Mouse (Mus musculus) limb, embryonic 10.5 days (tissue): ENCODE measurements around the gene Gm37240. TPM values are rescaled to one million over a fixed set of nuclear protein-coding genes. Genes with fewer than 3 reads are reported as not detected.

Experiments used
- DNase-seq: peaks from one replicate; pipeline ENCODE4 v3.0.0-alpha.2; 2017; ENCODE audit warnings: low spot score
- H3K27ac ChIP-seq: fragments of 300-500 bp; sonication (generic); 2 replicates; pipeline ENCODE4 v1.5.1; 2016; ENCODE audit warnings: mild to moderate bottlenecking
- H3K27me3 ChIP-seq: fragments of 300-500 bp; sonication (generic); 2 replicates; pipeline ENCODE4 v1.6.1; 2016; ENCODE audit warnings: low read depth, mild to moderate bottlenecking; ENCODE audit not compliant: poor library complexity, severe bottlenecking
- H3K36me3 ChIP-seq: fragments of 300-500 bp; sonication (generic); 2 replicates; pipeline ENCODE4 v1.6.1; 2016; ENCODE audit warnings: mild to moderate bottlenecking, moderate library complexity
- H3K4me1 ChIP-seq: fragments of 300-500 bp; sonication (generic); 2 replicates; pipeline ENCODE4 v1.6.1; 2016
- H3K4me3 ChIP-seq: fragments of 300-500 bp; sonication (generic); 2 replicates; pipeline ENCODE4 v1.5.1; 2016; ENCODE audit warnings: mild to moderate bottlenecking, moderate library complexity
- H3K9me3 ChIP-seq: fragments of 300-500 bp; sonication (generic); replicated peaks from 2 replicates; pipeline ENCODE4 v1.6.1; 2016; ENCODE audit warnings: mild to moderate bottlenecking
- WGBS: fragments of 180-500 bp; shearing (Covaris S2); methylation state at CpG from one replicate; pipeline ENCODE4 v1.1.7; 2016; 5-methylcytosine and 5-hydroxymethylcytosine counted together
- polyA plus RNA-seq: library from polyadenylated mRNA; unstranded; fragments of >200 nt; fragmentation: Nextera tagmentation; extraction: Ambion mirVana; gene quantifications from 2 replicates; pipeline ENCODE4 v1.2.1, GENCODE M21; 2016

The Gm37240 gene
- polyA plus RNA-seq, 1 experiment from 2014 or later, result 3.1 TPM

DNA sequence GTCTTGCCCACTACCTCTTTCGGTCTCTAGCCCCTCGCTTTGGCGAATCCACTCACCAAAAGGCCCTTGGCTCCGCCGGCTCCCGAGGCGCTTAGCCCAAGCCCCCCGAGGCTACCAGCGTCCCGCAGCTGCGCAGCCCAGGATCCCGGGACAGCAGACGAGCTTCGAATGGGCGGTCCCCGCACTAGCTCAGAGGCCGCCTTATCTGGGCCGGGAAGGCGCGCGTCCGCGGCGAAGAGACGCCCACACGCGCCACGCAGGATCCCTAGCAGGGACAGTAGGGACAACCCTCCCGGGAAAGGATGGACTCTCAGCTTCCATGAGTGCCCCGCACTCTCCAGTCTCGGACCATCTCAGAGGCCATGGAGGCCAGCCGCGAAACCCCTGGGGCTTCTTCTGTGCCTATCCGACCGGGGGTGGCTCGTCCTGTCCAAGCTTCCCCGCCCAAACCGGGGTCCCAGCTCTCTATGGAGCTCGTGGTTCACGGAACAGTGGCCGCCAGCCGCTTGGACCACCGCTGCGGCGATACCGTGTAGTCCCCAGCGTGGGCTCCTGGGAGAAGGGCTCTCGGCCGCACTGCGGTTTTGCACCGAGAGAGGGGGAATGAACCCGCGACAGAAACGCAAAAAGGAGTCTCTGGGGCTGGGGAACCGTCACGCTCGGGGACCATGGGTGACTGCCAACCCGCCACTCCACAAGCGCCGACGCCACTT, 1407.9 kb downstream of the Gm37240 start:
- H3K4me3 ChIP-seq, result peak overlapping the region; percentile 70
- WGBS, result under 1% methylated on average over 61 of the region's 61 CpGs
- peaks cover 20% of the 10 kb centered on the region for H3K4me1 ChIP-seq
- peaks cover 92% of the 10 kb centered on the region for H3K27me3 ChIP-seq
- no peaks in the 10 kb centered on the region for H3K9me3 ChIP-seq
- H3K36me3 ChIP-seq, result no peaks in the 10 kb centered on the region
- DNase-seq, result peak; percentile 73
- peak overlapping the region; percentile 67 for H3K27ac ChIP-seq

DNA sequence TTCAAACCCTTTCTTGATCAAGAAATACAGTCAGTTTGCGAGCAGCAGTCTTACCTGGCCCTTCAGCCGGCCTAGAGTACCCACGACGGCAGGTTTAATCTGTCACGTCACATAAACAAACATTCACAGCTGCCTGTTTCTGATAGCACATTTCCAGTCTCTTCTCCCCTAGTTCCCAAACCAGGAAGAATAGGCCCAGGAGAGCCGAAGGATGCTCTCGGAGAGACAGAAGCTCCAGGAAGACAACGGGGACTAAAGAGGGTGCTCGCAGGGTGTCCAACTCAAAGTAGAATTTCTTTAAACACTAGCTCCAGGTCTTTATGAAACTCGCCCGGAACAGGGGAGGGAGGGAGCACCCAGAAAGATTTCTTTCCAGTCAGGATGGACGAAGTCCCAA, 1408.4 kb downstream of the Gm37240 start:
- H3K9me3 ChIP-seq, result no peaks in the 10 kb centered on the region
- DNase-seq, result no peak
- H3K4me3 ChIP-seq, result peak overlapping the region; percentile 70
- H3K4me1 ChIP-seq, result peaks cover 20% of the 10 kb centered on the region
- peaks cover 97% of the 10 kb centered on the region for H3K27me3 ChIP-seq
- WGBS, result under 1% methylated on average over 12 of the region's 12 CpGs
- peak overlapping the region; percentile 67; the same call in 1 of the 2 replicates for H3K27ac ChIP-seq
- H3K36me3 ChIP-seq, result no peaks in the 10 kb centered on the region

DNA sequence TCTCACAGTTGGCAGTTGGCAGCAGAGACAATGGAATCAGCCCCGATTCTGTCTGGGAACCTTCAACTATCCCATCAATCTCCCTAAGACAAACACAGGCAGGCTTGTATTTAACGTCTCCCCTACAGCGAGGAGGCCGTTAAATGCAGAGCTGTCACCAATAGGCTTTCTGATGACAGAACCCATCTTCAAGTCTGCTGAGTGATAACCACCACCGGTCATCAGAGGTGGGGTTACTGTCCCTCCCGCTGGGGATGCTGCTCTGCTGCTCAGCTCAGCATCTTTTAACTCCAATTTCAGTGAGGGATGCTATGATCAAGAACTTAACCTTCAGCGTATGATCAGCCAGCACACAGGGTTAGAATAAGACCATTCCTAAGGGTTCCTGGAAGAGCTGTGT, 1409.1 kb downstream of the Gm37240 start:
- DNase-seq, result no peak
- Histone ChIP-seq H3K27ac (no peak overlapping the region), H3K36me3 (no peaks in the 10 kb centered on the region), H3K9me3 (no peaks in the 10 kb centered on the region), H3K27me3 (peaks cover 95% of the 10 kb centered on the region), H3K4me1 (peaks cover 24% of the 10 kb centered on the region), H3K4me3 (no peak overlapping the region)
- 4% methylated on average over 7 of the region's 7 CpGs for WGBS

DNA sequence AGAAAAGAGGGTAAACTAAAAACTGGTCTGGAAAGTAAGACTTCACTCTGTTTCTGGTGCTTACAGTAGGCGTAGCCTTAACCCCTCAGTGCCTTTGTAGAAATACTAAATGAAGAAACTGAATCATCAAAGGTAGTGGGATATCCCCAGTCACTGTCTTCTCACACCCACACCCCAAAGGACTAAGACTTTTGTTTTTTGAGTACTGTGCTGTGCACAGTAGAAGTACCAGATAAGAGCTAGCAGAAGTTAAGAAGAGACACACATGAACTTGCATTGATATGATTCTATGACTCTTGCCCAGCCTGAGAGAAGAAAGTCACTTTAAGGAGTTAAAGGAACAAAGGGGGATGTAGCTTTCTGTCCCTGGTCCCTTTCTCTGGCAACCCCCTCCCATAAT, 1409.8 kb downstream of the Gm37240 start:
- DNase-seq, result no peak
- Histone ChIP-seq H3K36me3 (no peaks in the 10 kb centered on the region), H3K27me3 (peaks cover 88% of the 10 kb centered on the region), H3K4me3 (no peak overlapping the region), H3K9me3 (no peaks in the 10 kb centered on the region), H3K4me1 (peaks cover 31% of the 10 kb centered on the region), H3K27ac (no peak overlapping the region)
- WGBS, result 91% methylated on average over 1 of the region's 1 CpGs

DNA sequence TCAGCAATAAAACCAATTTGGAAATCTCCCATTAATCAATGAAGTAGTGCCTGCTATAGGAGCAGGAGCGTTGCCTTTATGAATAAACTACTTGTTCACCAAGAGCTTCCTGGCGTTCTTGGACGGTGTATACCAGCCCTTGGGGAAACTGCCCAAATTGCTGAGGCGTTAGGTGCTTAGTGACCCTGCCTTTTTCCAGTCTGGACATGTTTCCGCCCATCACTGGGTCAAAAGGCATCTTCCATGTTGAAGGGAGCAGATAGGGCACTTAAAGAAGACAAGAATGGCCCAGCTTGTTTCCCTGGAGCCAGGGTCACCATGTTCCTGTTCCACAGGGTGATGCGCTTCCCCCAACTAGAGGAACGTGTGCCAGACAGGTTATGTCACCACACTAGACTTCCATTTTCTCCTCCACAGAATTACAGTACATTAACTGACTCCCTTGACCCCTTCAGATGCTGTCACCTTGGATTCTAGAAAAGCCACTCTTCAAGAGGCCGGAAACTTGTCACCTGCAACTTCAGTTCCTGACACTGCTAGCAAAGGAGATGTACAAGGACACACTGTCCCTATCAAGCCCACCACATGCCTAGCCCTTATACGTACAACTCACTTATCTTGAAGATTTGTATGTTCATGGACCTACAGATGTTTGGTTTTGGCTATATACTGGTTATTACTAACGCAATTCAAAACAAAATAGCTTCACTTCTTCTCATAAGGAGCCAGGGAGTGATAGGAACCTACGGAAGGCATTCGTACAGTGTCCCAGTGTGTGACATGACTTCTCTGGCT, 1412.1 kb downstream of the Gm37240 start:
- Histone ChIP-seq H3K9me3 (no peaks in the 10 kb centered on the region), H3K4me3 (no peak overlapping the region), H3K4me1 (peaks cover 24% of the 10 kb centered on the region), H3K27ac (no peak overlapping the region), H3K27me3 (peaks cover 64% of the 10 kb centered on the region), H3K36me3 (no peaks in the 10 kb centered on the region)
- DNase-seq, result no peak
- 89% methylated on average over 12 of the region's 12 CpGs for WGBS

DNA sequence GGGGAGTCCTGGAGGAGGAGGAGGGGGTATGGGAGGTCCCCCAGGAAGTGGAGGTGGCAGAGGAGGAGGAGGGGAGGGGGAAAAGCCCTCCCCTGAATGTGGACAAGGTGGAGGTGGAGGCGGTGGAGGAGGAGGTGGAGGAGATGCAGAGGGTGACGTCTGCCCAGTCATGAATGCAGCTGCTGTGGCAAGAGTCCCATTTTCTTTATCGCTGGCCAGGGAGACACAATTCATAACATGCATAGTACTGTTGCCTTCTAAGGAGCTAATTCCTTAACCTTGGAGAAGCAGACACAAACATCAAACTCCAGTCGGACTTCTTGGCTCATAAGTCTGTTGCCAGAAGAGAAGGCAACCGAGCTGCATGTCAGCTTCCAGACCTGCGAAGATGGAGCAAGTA, 1412.9 kb downstream of the Gm37240 start:
- no peaks in the 10 kb centered on the region for H3K36me3 ChIP-seq
- peaks cover 16% of the 10 kb centered on the region for H3K4me1 ChIP-seq
- DNase-seq, result no peak
- H3K4me3 ChIP-seq, result no peak overlapping the region
- H3K9me3 ChIP-seq, result no peaks in the 10 kb centered on the region
- H3K27me3 ChIP-seq, result peaks cover 57% of the 10 kb centered on the region
- H3K27ac ChIP-seq, result no peak overlapping the region
- 90% methylated on average over 6 of the region's 6 CpGs for WGBS

DNA sequence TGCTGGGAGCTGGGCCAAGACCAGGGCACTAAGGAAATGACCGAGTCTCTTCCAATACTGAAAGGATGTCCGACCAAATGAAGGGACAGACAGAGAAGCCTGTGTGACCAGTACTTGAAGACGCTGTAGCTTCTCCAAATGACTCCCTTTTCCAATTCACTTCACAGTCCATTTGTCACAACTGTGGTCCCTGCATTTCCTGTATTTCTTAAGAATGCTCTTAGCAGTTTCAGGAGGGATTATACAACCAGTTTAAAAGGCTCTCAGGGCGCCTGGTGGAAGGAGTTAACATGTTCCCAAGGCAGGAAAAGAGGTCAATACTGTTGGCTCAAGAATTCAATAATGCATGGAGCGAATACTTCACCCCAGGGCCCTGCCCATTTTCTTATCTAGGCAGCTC, 1414.4 kb downstream of the Gm37240 start:
- no peak for DNase-seq
- peaks cover 42% of the 10 kb centered on the region for H3K27me3 ChIP-seq
- H3K4me1 ChIP-seq, result peaks cover 11% of the 10 kb centered on the region; the same call in 1 of the 2 replicates
- H3K36me3 ChIP-seq, result no peaks in the 10 kb centered on the region
- H3K27ac ChIP-seq, result no peak overlapping the region
- WGBS, result 72% methylated on average over 5 of the region's 5 CpGs
- H3K4me3 ChIP-seq, result no peak overlapping the region
- H3K9me3 ChIP-seq, result no peaks in the 10 kb centered on the region

DNA sequence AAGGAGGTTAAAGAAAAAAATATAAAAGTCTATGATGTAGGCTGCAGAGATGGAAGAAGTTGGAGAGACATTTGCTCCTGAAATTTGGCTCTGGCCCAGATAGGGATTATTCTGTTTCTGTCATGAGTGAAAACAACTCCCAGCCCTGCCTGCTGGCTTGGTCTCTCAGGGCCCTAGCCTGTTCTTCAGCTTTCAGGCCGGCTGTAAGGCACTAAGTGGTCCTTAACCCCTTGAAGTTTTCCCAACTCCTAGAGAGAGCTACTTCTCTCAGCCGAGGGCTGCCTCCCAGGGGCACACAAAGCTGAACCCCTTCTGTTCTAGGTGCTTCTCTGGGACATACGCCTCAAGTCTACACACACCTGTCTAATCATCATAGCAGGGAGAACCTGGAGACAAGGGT, 1414.8 kb downstream of the Gm37240 start:
- Histone ChIP-seq H3K9me3 (no peaks in the 10 kb centered on the region), H3K27ac (no peak overlapping the region), H3K4me3 (no peak overlapping the region), H3K27me3 (peaks cover 38% of the 10 kb centered on the region), H3K36me3 (no peaks in the 10 kb centered on the region), H3K4me1 (peaks cover 11% of the 10 kb centered on the region)
- no peak for DNase-seq
- WGBS, result 57% methylated on average over 3 of the region's 3 CpGs

DNA sequence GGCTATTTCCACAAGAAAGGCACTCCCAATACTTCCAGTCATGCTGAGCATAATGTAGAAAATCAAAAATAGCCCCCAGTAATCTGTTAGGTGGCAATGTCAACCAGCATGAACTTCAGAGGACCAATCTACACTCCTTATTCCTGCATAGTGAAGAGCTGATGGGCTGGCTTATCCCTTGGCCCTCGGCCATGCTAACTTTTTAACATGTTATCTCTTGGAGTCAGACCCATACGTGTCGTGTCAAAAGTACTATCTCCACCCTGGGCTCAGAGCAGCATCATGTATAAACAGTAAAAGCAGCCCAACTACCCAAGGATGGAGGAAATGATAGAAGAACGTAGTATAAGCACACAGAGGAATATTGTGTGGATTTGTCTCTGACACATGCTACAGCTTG, 1416.2 kb downstream of the Gm37240 start:
- no peaks in the 10 kb centered on the region for H3K9me3 ChIP-seq
- peaks cover 17% of the 10 kb centered on the region for H3K4me1 ChIP-seq
- H3K36me3 ChIP-seq, result no peaks in the 10 kb centered on the region
- H3K27ac ChIP-seq, result no peak overlapping the region
- peaks cover 24% of the 10 kb centered on the region for H3K27me3 ChIP-seq
- no peak overlapping the region for H3K4me3 ChIP-seq
- no peak for DNase-seq
- WGBS, result 90% methylated on average over 4 of the region's 4 CpGs

DNA sequence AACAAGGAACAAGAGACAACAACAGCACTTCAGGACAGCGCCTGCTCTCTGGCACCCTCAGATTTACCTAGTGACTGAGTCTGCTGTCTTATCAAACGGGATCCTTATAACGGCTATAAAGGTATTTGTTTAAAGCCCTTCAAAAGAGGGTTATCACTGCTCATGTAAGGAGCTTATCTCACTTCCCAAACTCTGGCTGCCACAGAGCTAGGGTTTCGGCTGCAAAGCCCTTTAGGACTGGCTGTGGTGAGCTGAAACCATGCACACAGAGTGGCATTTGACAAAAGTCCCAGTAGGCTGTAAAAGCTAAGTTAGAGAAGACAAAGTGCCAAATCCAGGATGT, 1419.2 kb downstream of the Gm37240 start:
- no peaks in the 10 kb centered on the region for H3K27me3 ChIP-seq
- WGBS, result 39% methylated on average over 4 of the region's 4 CpGs
- DNase-seq, result no peak
- no peak overlapping the region for H3K27ac ChIP-seq
- H3K4me1 ChIP-seq, result peaks cover 13% of the 10 kb centered on the region
- no peaks in the 10 kb centered on the region for H3K9me3 ChIP-seq
- no peaks in the 10 kb centered on the region for H3K36me3 ChIP-seq
- H3K4me3 ChIP-seq, result no peak overlapping the region

DNA sequence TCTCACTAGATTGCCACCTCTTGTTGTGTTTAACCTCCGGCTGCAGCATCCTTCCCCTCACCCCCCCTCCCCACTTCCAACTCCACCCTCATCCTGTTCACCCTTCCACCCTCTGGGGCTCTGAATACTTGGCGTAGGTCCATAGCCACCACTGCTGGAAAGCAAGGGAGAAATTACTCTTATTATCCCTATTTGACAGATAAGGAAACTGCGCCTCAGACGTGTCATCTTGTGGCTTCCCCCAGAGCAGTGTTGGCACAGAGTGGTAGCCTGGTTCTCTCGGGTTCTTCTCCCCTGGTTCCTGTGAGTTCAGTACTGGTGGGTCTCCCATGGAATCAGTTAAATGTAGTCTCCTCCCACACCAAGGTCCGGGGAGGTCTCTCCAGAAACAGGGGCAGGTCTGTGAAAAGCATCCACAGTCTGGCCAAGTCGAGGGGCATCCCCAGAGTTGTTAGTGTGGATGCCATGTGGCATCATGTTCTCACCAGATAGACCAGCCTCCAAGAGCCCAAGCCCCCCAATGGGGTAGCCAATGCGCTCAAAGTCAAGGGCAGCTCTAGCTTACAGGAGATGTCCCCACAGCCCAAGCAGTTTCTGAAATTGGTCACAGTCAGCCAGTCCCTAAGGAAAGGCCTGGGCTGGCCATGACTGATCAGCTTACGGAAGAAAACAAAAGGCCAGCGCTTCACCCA, 1419.8 kb downstream of the Gm37240 start:
- H3K4me3 ChIP-seq, result no peak overlapping the region
- DNase-seq, result no peak
- peaks cover 8% of the 10 kb centered on the region for H3K4me1 ChIP-seq
- H3K27me3 ChIP-seq, result no peaks in the 10 kb centered on the region
- no peaks in the 10 kb centered on the region for H3K9me3 ChIP-seq
- no peaks in the 10 kb centered on the region for H3K36me3 ChIP-seq
- no peak overlapping the region for H3K27ac ChIP-seq
- 67% methylated on average over 10 of the region's 10 CpGs for WGBS

DNA sequence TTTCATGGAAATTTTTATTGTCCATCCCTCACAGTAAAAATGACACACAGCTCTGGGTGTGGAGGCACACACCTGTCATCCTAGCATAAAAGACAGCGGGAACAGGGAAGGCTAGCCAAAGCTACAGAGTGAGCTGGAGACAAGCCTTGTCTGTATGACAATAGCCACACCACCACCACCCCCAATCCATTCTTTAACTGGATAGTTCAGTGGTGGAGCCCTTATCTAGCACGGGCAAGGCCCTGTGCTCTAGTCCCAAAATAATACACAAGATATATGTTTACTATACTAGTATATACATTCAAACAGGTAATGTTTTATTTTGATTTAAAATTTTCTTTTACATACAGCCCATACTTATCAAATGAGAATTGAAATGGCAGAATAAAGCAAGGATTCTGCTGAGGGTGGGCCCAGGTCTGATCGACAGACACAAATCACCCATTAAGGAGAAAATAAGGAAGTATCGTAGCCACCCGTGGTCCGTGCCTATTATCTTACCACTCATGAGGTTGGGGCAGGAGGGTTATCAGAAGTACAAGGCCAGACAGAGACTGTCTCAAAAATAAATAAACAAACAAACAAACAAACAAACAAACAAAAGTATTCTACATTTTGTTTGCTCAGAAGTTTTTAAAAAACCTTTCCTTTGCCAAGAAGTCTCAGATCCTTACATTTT, 1421.4 kb downstream of the Gm37240 start:
- no peak overlapping the region for H3K4me3 ChIP-seq
- H3K36me3 ChIP-seq, result no peaks in the 10 kb centered on the region
- peaks cover 18% of the 10 kb centered on the region for H3K4me1 ChIP-seq
- no peaks in the 10 kb centered on the region for H3K9me3 ChIP-seq
- 83% methylated on average over 6 of the region's 6 CpGs for WGBS
- no peak for DNase-seq
- 0 out of 2 replicates have a peak, but pooled peaks cover under 1% of the 10 kb centered on the region for H3K27me3 ChIP-seq
- no peak overlapping the region for H3K27ac ChIP-seq
